Mouse (Mus musculus) MEL (cell line): Measurements from ENCODE around the gene Nlgn1.

Source experiments
- CTCF ChIP-seq, 3 experiments: IDR thresholded peaks in 2 of 3; conservative IDR thresholded peaks in 1 of 3; 2 replicates each; pipeline ENCODE4 v1.5.1; 2011 to 2012; ENCODE audit warnings: low read length in 3 of 3, low read depth in 2 of 3, mild to moderate bottlenecking in 2 of 3, improper control_type of control experiment in 1 of 3, inconsistent platforms in 1 of 3, mixed read lengths in 1 of 3, moderate library complexity in 1 of 3; ENCODE audit not compliant: control insufficient read depth in 1 of 3, insufficient read depth in 1 of 3, poor library complexity in 1 of 3, severe bottlenecking in 1 of 3
- POLR2A ChIP-seq, 2 experiments: IDR thresholded peaks; 2 replicates each; pipeline ENCODE4 v1.6.1; 2011 to 2012; ENCODE audit warnings: low read length in 2 of 2, mild to moderate bottlenecking in 2 of 2, control low read depth in 1 of 2, improper control_type of control experiment in 1 of 2, low read depth in 1 of 2, moderate library complexity in 1 of 2; ENCODE audit not compliant: control insufficient read depth in 1 of 2, insufficient read depth in 1 of 2, poor library complexity in 1 of 2
- RAD21 ChIP-seq: IDR thresholded peaks from 2 replicates; pipeline ENCODE4 v1.6.1; 2011; ENCODE audit warnings: mild to moderate bottlenecking, low read depth, low read length, improper control_type of control experiment
- TBP ChIP-seq: IDR thresholded peaks from 2 replicates; pipeline ENCODE4 v1.8.0; 2011; ENCODE audit warnings: low read depth, low read length, improper control_type of control experiment

- no peak for TF ChIP-seq TBP
- TF ChIP-seq POLR2A (IDR thresholded peaks at IDR 0.05; ENCODE audit: control insufficient read depth in 1 of 2, insufficient read depth in 1 of 2, low read depth in 1 of 2, low read length in 2 of 2, poor library complexity in 1 of 2), result no peak
- TF ChIP-seq CTCF (IDR thresholded peaks at IDR 0.05 in 2 of 3, conservative IDR thresholded peaks at IDR 0.05 in 1 of 3; ENCODE audit: control insufficient read depth in 1 of 3, insufficient read depth in 1 of 3, low read depth in 2 of 3, low read length in 3 of 3, poor library complexity in 1 of 3, severe bottlenecking in 1 of 3), result no peak
- no peak; the same call in 1 of the 2 replicates for TF ChIP-seq RAD21
Measured at GRCm38 (mm10) chr3:25675888-25676287, 656.4 kb downstream of the Nlgn1 start.
